Mouse (Mus musculus) hindbrain, postnatal 0 days (tissue): Measurements from ENCODE around the gene Crebrf. TPM values are rescaled to one million over a fixed set of nuclear protein-coding genes. Genes with fewer than 3 reads are reported as not detected.

Experiments
- ATAC-seq: fragments of 200-750 bp; cut with Nextera tagmentation; 2 replicates; pipeline ENCODE4 v1.8.0; 2017; ENCODE audit warnings: mild to moderate bottlenecking, moderate TSS enrichment, moderate library complexity
- DNase-seq: peaks from one replicate; pipeline ENCODE4 v3.0.0-alpha.2; 2015; ENCODE audit warnings: low spot score
- H3K27ac ChIP-seq: fragments of 300-500 bp; sonication (generic); 2 replicates; pipeline ENCODE4 v1.5.1; 2014; ENCODE audit warnings: mild to moderate bottlenecking
- H3K27me3 ChIP-seq: fragments of 300-500 bp; sonication (generic); 2 replicates; pipeline ENCODE4 v1.6.1; 2014; ENCODE audit warnings: low read length, mixed read lengths; ENCODE audit not compliant: insufficient read depth
- H3K36me3 ChIP-seq: fragments of 300-500 bp; sonication (generic); 2 replicates; pipeline ENCODE4 v1.6.1; 2014; ENCODE audit warnings: low read length, mixed read lengths; ENCODE audit not compliant: insufficient read depth
- H3K4me1 ChIP-seq: fragments of 300-500 bp; sonication (generic); 2 replicates; pipeline ENCODE4 v1.6.1; 2014; ENCODE audit warnings: antibody characterized with exemption, low read length, mixed read lengths; ENCODE audit not compliant: insufficient read depth
- H3K4me2 ChIP-seq: fragments of 300-500 bp; sonication (generic); 2 replicates; pipeline ENCODE4 v1.6.1; 2014; ENCODE audit warnings: low read depth, mild to moderate bottlenecking, low read length, moderate library complexity, mixed read lengths
- H3K4me3 ChIP-seq: fragments of 300-500 bp; sonication (generic); 2 replicates; pipeline ENCODE4 v1.5.1; 2014; ENCODE audit warnings: low read length
- H3K9ac ChIP-seq: fragments of 300-500 bp; sonication (generic); replicated peaks from 2 replicates; pipeline ENCODE4 v1.6.1; 2014; ENCODE audit warnings: mild to moderate bottlenecking, low read length, moderate library complexity, mixed read lengths
- H3K9me3 ChIP-seq: fragments of 300-500 bp; sonication (generic); 2 replicates; pipeline ENCODE4 v1.6.1; 2016; ENCODE audit warnings: low read length, mixed read lengths
- CTCF ChIP-seq: IDR thresholded peaks from 2 replicates; pipeline ENCODE4 v1.5.1; 2016; ENCODE audit warnings: antibody characterized with exemption, control low read depth, low read depth
- WGBS: fragments of 180-500 bp; shearing (Covaris S2); extraction: QIAGEN DNeasy Blood & Tissue Kit; methylation state at CpG from one replicate; pipeline ENCODE4 v1.1.7; 2014; 5-methylcytosine and 5-hydroxymethylcytosine counted together
- polyA plus RNA-seq: library from polyadenylated mRNA; unstranded; fragments of >200 nt; fragmentation: Nextera tagmentation; extraction: Ambion mirVana; gene quantifications from 2 replicates; pipeline ENCODE4 v1.2.1, GENCODE M21; 2015
- total RNA-seq: library from RNA; depleted of rRNA; stranded (reverse); fragments of >200 nt; gene quantifications from 2 replicates; pipeline ENCODE4 v1.2.3, GENCODE M21; 2014

Gene Crebrf
- total and polyA plus RNA-seq, 2 experiments from 2014 or later, result 11.7 to 17.7 TPM

GRCm38 (mm10) chr17:26742581-26742980 is 27.1 kb downstream of the Crebrf start:
- Histone ChIP-seq H3K4me3 (no peak overlapping the region), H3K36me3 (no peaks in the 10 kb centered on the region), H3K27me3 (no peaks in the 10 kb centered on the region), H3K9me3 (no peaks in the 10 kb centered on the region), H3K27ac (no peak overlapping the region), H3K9ac (no peak overlapping the region), H3K4me2 (no peak overlapping the region), H3K4me1 (no peaks in the 10 kb centered on the region)
- ATAC-seq (no peak), DNase-seq (no peak)
- TF ChIP-seq CTCF, result no peak
- 60% methylated on average over 4 of the region's 4 CpGs for WGBS

- H3K27ac ChIP-seq, result no peak overlapping the region
- H3K4me3 ChIP-seq, result no peak overlapping the region
- H3K36me3 ChIP-seq, result no peaks in the 10 kb centered on the region
- no peak overlapping the region for H3K4me2 ChIP-seq
- no peaks in the 10 kb centered on the region for H3K9me3 ChIP-seq
- H3K4me1 ChIP-seq, result no peaks in the 10 kb centered on the region
- no peaks in the 10 kb centered on the region for H3K27me3 ChIP-seq
- DNase-seq (no peak), ATAC-seq (no peak)
- 59% methylated on average over 1 of the region's 1 CpGs for WGBS
- H3K9ac ChIP-seq, result no peak overlapping the region
- no peak for TF ChIP-seq CTCF
These were observed 27.8 kb downstream of the Crebrf start for GRCm38 (mm10) chr17:26743294-26743693.

GRCm38 (mm10) chr17:26749975-26750374 is 34.5 kb downstream of the Crebrf start:
- Histone ChIP-seq H3K4me1 (no peaks in the 10 kb centered on the region), H3K36me3 (no peaks in the 10 kb centered on the region), H3K4me3 (no peak overlapping the region), H3K4me2 (no peak overlapping the region), H3K27me3 (no peaks in the 10 kb centered on the region), H3K9me3 (no peaks in the 10 kb centered on the region), H3K9ac (no peak overlapping the region), H3K27ac (no peak overlapping the region)
- no peak for ATAC-seq
- no peak for TF ChIP-seq CTCF
- 91% methylated on average over 3 of the region's 3 CpGs for WGBS
- no peak for DNase-seq

- no peak for DNase-seq
- no peaks in the 10 kb centered on the region for H3K36me3 ChIP-seq
- no peak overlapping the region for H3K9ac ChIP-seq
- H3K27me3 ChIP-seq, result no peaks in the 10 kb centered on the region
- TF ChIP-seq CTCF, result no peak
- no peaks in the 10 kb centered on the region for H3K9me3 ChIP-seq
- ATAC-seq, result no peak
- no peak overlapping the region for H3K4me3 ChIP-seq
- H3K27ac ChIP-seq, result no peak overlapping the region
- no peaks in the 10 kb centered on the region for H3K4me1 ChIP-seq
- H3K4me2 ChIP-seq, result no peak overlapping the region
- WGBS, result 78% methylated on average over 1 of the region's 1 CpGs
These were observed 36.8 kb downstream of the Crebrf start for GRCm38 (mm10) chr17:26752297-26752696.

GRCm38 (mm10) chr17:26753476-26753875 is 38.0 kb downstream of the Crebrf start:
- H3K9ac ChIP-seq, result no peak overlapping the region
- ATAC-seq (no peak), DNase-seq (no peak)
- H3K27me3 ChIP-seq, result no peaks in the 10 kb centered on the region
- TF ChIP-seq CTCF, result no peak
- no peak overlapping the region for H3K27ac ChIP-seq
- H3K4me2 ChIP-seq, result no peak overlapping the region
- no peaks in the 10 kb centered on the region for H3K4me1 ChIP-seq
- 83% methylated on average over 2 of the region's 2 CpGs for WGBS
- no peaks in the 10 kb centered on the region for H3K36me3 ChIP-seq
- no peak overlapping the region for H3K4me3 ChIP-seq
- no peaks in the 10 kb centered on the region for H3K9me3 ChIP-seq

- 91% methylated on average over 5 of the region's 5 CpGs for WGBS
- ATAC-seq (no peak), DNase-seq (no peak)
- no peak for TF ChIP-seq CTCF
- H3K4me3 ChIP-seq, result no peak overlapping the region
- no peak overlapping the region for H3K4me2 ChIP-seq
- peaks cover 11% of the 10 kb centered on the region for H3K36me3 ChIP-seq
- no peaks in the 10 kb centered on the region for H3K27me3 ChIP-seq
- no peak overlapping the region for H3K27ac ChIP-seq
- no peaks in the 10 kb centered on the region for H3K9me3 ChIP-seq
- H3K9ac ChIP-seq, result no peak overlapping the region
- no peaks in the 10 kb centered on the region for H3K4me1 ChIP-seq
These were observed 51.8 kb downstream of the Crebrf start for GRCm38 (mm10) chr17:26767100-26767753.

- WGBS, result 73% methylated on average over 2 of the region's 2 CpGs
- no peak overlapping the region for H3K4me3 ChIP-seq
- DNase-seq, result no peak
These were observed 52.3 kb downstream of the Crebrf start for GRCm38 (mm10) chr17:26767754-26768124.

More at GRCm38 (mm10) chr17:26767754-26768124, 52.3 kb downstream of the Crebrf start:
- Histone ChIP-seq H3K27ac (no peak overlapping the region), H3K4me1 (no peaks in the 10 kb centered on the region), H3K9ac (no peak overlapping the region), H3K27me3 (no peaks in the 10 kb centered on the region), H3K36me3 (peaks cover 11% of the 10 kb centered on the region), H3K4me2 (no peak overlapping the region), H3K9me3 (no peaks in the 10 kb centered on the region)
- ATAC-seq, result no peak
- no peak for TF ChIP-seq CTCF
